Mouse (Mus musculus): ENCODE data around the gene Gpr68. TPM values are rescaled to one million over a fixed set of nuclear protein-coding genes. Genes with fewer than 3 reads are reported as not detected.

Gpr68 gene
- polyA plus RNA-seq, 1 experiment, result 0.13 TPM

DNA sequence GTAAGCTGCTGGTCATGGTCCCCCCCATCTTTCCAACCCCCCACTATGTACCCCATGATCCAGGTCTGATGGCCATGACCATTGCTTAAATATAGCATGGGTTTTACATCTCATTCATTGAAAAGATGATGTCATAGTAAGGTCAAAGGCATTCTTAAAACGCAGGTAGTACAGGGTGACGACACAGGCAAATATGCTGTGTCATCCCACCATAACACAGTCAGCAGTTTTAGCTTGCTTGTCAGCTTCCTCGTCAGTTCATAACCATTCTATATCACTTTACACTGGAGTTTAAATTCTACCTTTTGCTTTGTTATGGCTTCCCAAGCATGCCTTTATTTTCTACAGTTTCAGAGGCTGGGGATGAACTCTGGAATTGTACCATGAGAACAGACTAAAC lies 45.7 kb downstream of the Gpr68 start:
- peaks cover 41% of the 10 kb centered on the region for H3K36me3 ChIP-seq (ENCODE audit: control insufficient read depth, insufficient read depth)
- H3K79me3 ChIP-seq (ENCODE audit: low read depth), result no peaks in the 10 kb centered on the region
- no peak overlapping the region for H3ac ChIP-seq (ENCODE audit: control insufficient read depth, insufficient read length, low read depth)
- no peak for TF ChIP-seq MYOD1 (IDR thresholded peaks at IDR 0.05; ENCODE audit: control insufficient read depth, insufficient read length, low read depth)
- TF ChIP-seq MAX (IDR thresholded peaks at IDR 0.05), result no peak
- TF ChIP-seq FOSL1 (IDR thresholded peaks at IDR 0.05; ENCODE audit: insufficient read depth, low read length, poor library complexity, severe bottlenecking), result no peak
- no peak for TF ChIP-seq MYOG (IDR thresholded peaks at IDR 0.05; ENCODE audit: control insufficient read depth, extremely low read depth, insufficient read length)
- TF ChIP-seq CEBPB (IDR thresholded peaks at IDR 0.05; ENCODE audit: low read depth), result no peak
- no peak for TF ChIP-seq USF1 (IDR thresholded peaks at IDR 0.05; ENCODE audit: low read depth)
- TF ChIP-seq CTCF (IDR thresholded peaks at IDR 0.05; ENCODE audit: control insufficient read depth, insufficient read depth, insufficient read length), result no peak
- no peaks in the 10 kb centered on the region for H3K79me2 ChIP-seq (ENCODE audit: control insufficient read depth, insufficient read depth)
- no peak overlapping the region for H3K4me3 ChIP-seq (ENCODE audit: insufficient read depth, poor library complexity, severe bottlenecking)
- H3K27me3 ChIP-seq (ENCODE audit: control insufficient read depth, insufficient read depth, insufficient read length), result no peaks in the 10 kb centered on the region

DNA sequence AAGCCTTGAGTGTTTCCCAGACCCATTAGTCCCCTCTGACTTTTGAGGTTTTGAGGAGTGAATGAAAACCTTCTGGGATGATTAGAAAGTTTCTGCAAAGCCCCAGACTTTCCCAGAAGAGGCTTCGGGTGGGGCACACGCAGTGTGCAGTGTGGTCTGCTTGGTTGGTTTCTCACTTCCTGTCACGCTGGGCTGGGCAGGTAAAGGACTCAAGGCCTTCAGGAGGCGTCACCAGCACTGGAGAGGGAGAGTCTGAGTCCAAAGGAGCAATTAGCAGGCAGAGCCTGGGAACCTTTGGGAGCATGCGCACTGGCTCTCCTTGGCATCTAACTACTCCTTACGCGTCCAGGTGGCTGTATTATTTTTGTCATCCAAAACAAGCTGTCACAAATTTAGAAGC lies 50.2 kb downstream of the Gpr68 start:
- Histone ChIP-seq H3K4me3 (ENCODE audit: insufficient read depth, poor library complexity, severe bottlenecking) (no peak overlapping the region), H3ac (ENCODE audit: control insufficient read depth, insufficient read length, low read depth) (no peak overlapping the region), H3K79me3 (ENCODE audit: low read depth) (no peaks in the 10 kb centered on the region), H3K36me3 (ENCODE audit: control insufficient read depth, insufficient read depth) (peaks cover 39% of the 10 kb centered on the region), H3K79me2 (ENCODE audit: control insufficient read depth, insufficient read depth) (no peaks in the 10 kb centered on the region), H3K27me3 (ENCODE audit: control insufficient read depth, insufficient read depth, insufficient read length) (no peaks in the 10 kb centered on the region)
- no peak for TF ChIP-seq MYOD1 (IDR thresholded peaks at IDR 0.05; ENCODE audit: control insufficient read depth, insufficient read length, low read depth)
- TF ChIP-seq MAX (IDR thresholded peaks at IDR 0.05), result no peak
- TF ChIP-seq CEBPB (IDR thresholded peaks at IDR 0.05; ENCODE audit: low read depth), result no peak
- TF ChIP-seq USF1 (IDR thresholded peaks at IDR 0.05; ENCODE audit: low read depth), result no peak
- no peak for TF ChIP-seq CTCF (IDR thresholded peaks at IDR 0.05; ENCODE audit: control insufficient read depth, insufficient read depth, insufficient read length)
- TF ChIP-seq FOSL1 (IDR thresholded peaks at IDR 0.05; ENCODE audit: insufficient read depth, low read length, poor library complexity, severe bottlenecking), result no peak
- TF ChIP-seq MYOG (IDR thresholded peaks at IDR 0.05; ENCODE audit: control insufficient read depth, extremely low read depth, insufficient read length), result no peak

DNA sequence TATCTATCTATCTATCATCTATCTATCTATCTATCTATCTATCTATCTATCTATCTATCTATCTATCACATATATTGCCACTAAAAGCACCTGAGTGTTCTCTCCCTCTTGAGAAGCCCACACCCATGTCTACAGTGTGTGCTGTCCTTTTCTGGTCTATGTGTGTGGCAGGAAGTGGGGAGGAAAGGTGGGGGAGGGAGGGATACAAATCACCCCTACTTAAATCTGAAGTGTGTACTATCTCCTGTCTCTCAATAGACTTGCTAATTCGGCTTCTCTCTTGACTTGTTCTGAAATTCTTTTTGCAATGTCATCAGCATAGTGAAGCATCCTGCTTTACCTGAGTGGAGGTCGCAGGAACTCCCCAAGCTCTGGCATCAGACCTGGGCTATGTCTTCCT lies 51.7 kb downstream of the Gpr68 start:
- no peaks in the 10 kb centered on the region for H3K79me2 ChIP-seq (ENCODE audit: control insufficient read depth, insufficient read depth)
- no peak for TF ChIP-seq MYOG (IDR thresholded peaks at IDR 0.05; ENCODE audit: control insufficient read depth, extremely low read depth, insufficient read length)
- no peak for TF ChIP-seq MAX (IDR thresholded peaks at IDR 0.05)
- TF ChIP-seq CEBPB (IDR thresholded peaks at IDR 0.05; ENCODE audit: low read depth), result no peak

DNA sequence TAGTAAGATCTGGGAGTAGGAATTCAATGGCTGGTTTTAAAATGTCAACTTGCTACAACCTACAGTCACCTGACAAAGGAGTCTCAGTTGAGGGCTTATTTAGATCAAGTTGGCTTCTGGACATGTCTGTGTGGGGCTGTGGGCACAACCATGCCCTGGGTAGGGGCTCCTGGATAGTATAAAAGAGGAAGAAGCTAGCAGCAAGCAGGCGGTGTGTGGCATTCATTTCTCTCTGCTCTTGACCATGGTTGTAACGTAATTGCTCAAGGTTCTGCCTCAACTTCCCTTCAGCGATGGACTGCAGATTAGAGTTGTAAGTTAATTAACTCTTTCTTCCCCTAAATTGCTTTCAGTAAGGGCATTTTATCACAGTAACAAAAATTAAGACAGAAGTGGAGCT lies 55.6 kb downstream of the Gpr68 start:
- Histone ChIP-seq H3K36me3 (ENCODE audit: control insufficient read depth, insufficient read depth) (peaks cover 39% of the 10 kb centered on the region), H3K4me3 (ENCODE audit: insufficient read depth, poor library complexity, severe bottlenecking) (no peak overlapping the region), H3ac (ENCODE audit: control insufficient read depth, insufficient read length, low read depth) (no peak overlapping the region), H3K27me3 (ENCODE audit: control insufficient read depth, insufficient read depth, insufficient read length) (no peaks in the 10 kb centered on the region), H3K79me2 (ENCODE audit: control insufficient read depth, insufficient read depth) (no peaks in the 10 kb centered on the region), H3K79me3 (ENCODE audit: low read depth) (no peaks in the 10 kb centered on the region)
- TF ChIP-seq CEBPB (IDR thresholded peaks at IDR 0.05; ENCODE audit: low read depth) (no peak), MAX (IDR thresholded peaks at IDR 0.05) (no peak), MYOD1 (IDR thresholded peaks at IDR 0.05; ENCODE audit: control insufficient read depth, insufficient read length, low read depth) (no peak), USF1 (IDR thresholded peaks at IDR 0.05; ENCODE audit: low read depth) (no peak), MYOG (IDR thresholded peaks at IDR 0.05; ENCODE audit: control insufficient read depth, extremely low read depth, insufficient read length) (no peak), CTCF (IDR thresholded peaks at IDR 0.05; ENCODE audit: control insufficient read depth, insufficient read depth, insufficient read length) (no peak)

More for the DNA sequence above, 51.7 kb downstream of the Gpr68 start:
- Histone ChIP-seq H3K27me3 (ENCODE audit: control insufficient read depth, insufficient read depth, insufficient read length) (no peaks in the 10 kb centered on the region), H3ac (ENCODE audit: control insufficient read depth, insufficient read length, low read depth) (no peak overlapping the region), H3K79me3 (ENCODE audit: low read depth) (no peaks in the 10 kb centered on the region), H3K4me3 (ENCODE audit: insufficient read depth, poor library complexity, severe bottlenecking) (no peak overlapping the region), H3K36me3 (ENCODE audit: control insufficient read depth, insufficient read depth) (peaks cover 32% of the 10 kb centered on the region)

DNA sequence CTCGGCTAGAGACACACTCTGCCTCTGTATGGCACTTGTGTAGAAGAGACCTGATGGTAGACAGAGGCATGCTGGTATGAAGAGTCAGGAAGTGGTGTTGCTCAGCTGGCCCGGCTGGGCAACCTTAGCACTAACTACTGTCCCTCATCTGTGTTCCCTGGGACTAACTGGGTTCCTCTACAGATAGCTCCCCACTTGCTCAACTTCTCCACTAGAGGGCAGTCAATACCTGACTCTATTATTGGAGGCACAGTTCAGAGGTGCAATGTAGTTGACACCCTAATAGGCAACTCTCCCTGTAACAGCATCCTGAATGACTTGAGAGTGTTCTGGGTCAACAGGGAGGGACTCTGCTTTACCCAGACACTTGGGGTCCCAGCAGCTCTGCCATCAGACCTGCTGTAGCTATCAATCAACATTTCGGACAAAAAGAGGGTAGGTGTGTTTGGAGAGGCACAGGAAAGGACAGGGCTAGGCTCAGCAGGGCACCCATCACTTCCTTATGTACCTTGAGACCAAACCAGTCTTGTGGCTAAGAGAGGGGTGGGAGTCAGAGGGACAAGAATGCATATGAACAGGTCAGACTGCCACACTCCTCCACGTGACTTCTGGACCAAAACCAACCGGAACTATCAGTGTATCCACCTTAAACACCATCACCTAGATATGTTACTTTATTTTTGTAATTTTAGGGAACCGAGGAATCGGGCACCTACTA lies 58.4 kb downstream of the Gpr68 start:
- Histone ChIP-seq H3K36me3 (ENCODE audit: control insufficient read depth, insufficient read depth) (peaks cover 52% of the 10 kb centered on the region), H3ac (ENCODE audit: control insufficient read depth, insufficient read length, low read depth) (no peak overlapping the region), H3K27me3 (ENCODE audit: control insufficient read depth, insufficient read depth, insufficient read length) (no peaks in the 10 kb centered on the region), H3K4me3 (ENCODE audit: insufficient read depth, poor library complexity, severe bottlenecking) (no peak overlapping the region), H3K79me2 (ENCODE audit: control insufficient read depth, insufficient read depth) (no peaks in the 10 kb centered on the region), H3K79me3 (ENCODE audit: low read depth) (no peaks in the 10 kb centered on the region)
- TF ChIP-seq CTCF (IDR thresholded peaks at IDR 0.05; ENCODE audit: control insufficient read depth, insufficient read depth, insufficient read length) (peak; percentile 32), USF1 (IDR thresholded peaks at IDR 0.05; ENCODE audit: low read depth) (no peak)

DNA sequence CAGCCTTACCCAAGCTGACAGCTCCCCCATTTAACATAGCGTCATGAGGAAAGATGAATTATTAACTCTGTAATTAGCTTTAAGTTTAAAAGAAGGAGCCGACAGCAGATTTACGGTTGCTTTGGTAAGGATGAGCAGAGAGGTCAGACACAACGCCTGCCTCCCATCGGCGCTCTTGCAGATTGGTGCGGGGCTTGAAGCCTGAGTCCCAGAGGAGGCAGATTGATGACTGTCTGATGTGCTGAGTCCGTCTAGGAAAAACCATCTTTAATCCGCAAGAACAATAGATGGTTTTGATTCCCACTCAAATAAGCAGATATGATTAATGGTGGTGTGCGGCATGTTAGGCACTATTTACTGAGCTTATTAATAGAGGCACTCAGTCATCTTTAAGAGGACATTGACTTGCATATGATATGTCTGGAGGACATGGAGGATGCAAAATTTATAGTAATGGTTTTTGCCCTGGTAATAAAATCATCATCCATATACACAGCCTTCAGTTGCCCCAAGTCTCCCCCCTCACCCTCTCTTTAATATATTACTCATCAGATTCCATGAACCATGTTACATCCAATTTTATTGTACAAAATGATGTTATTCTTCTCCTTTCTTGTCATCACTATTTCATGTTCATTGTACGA lies 60.4 kb downstream of the Gpr68 start:
- no peaks in the 10 kb centered on the region for H3K79me2 ChIP-seq (ENCODE audit: control insufficient read depth, insufficient read depth)
- TF ChIP-seq FOSL1 (IDR thresholded peaks at IDR 0.05; ENCODE audit: insufficient read depth, low read length, poor library complexity, severe bottlenecking), result no peak
- no peak for TF ChIP-seq CEBPB (IDR thresholded peaks at IDR 0.05; ENCODE audit: low read depth)
- no peak for TF ChIP-seq CTCF (IDR thresholded peaks at IDR 0.05; ENCODE audit: control insufficient read depth, insufficient read depth, insufficient read length)
- TF ChIP-seq MYOG (IDR thresholded peaks at IDR 0.05; ENCODE audit: control insufficient read depth, extremely low read depth, insufficient read length), result no peak
- no peak for TF ChIP-seq USF1 (IDR thresholded peaks at IDR 0.05; ENCODE audit: low read depth)
- no peak for TF ChIP-seq MYOD1 (IDR thresholded peaks at IDR 0.05; ENCODE audit: control insufficient read depth, insufficient read length, low read depth)
- TF ChIP-seq MAX (IDR thresholded peaks at IDR 0.05), result no peak
- no peaks in the 10 kb centered on the region for H3K79me3 ChIP-seq (ENCODE audit: low read depth)
- no peaks in the 10 kb centered on the region for H3K27me3 ChIP-seq (ENCODE audit: control insufficient read depth, insufficient read depth, insufficient read length)
- peaks cover 60% of the 10 kb centered on the region for H3K36me3 ChIP-seq (ENCODE audit: control insufficient read depth, insufficient read depth)
- no peak overlapping the region for H3K4me3 ChIP-seq (ENCODE audit: insufficient read depth, poor library complexity, severe bottlenecking)
- no peak overlapping the region for H3ac ChIP-seq (ENCODE audit: control insufficient read depth, insufficient read length, low read depth)
